Mouse (Mus musculus) heart, adult 9 months (tissue): Measurements from ENCODE around the gene Pip5k1c.
A peak's percentile ranks its signal among the peaks of the same experiment; 100 is the strongest.

Source experiments
- DNase-seq, 2 experiments: peaks; one replicate each; pipeline ENCODE4 v3.0.0; 2022; ENCODE audit warnings: low spot score in 2 of 2

Gene Pip5k1c

GRCm38 (mm10) chr10:81284189-81284588, 8.6 kb upstream of the Pip5k1c start:
- no peak for DNase-seq

- no peak for DNase-seq
These were observed 8.0 kb upstream of the Pip5k1c start for GRCm38 (mm10) chr10:81284719-81285118.

GRCm38 (mm10) chr10:81285694-81286450, 6.9 kb upstream of the Pip5k1c start:
- DNase-seq: peak; percentile 81 to 83

- no peak for DNase-seq
These were observed 6.2 kb upstream of the Pip5k1c start for GRCm38 (mm10) chr10:81286586-81286985.

GRCm38 (mm10) chr10:81287513-81288157, 5.1 kb upstream of the Pip5k1c start:
- no peak for DNase-seq

GRCm38 (mm10) chr10:81288601-81289000, 4.2 kb upstream of the Pip5k1c start:
- no peak for DNase-seq

GRCm38 (mm10) chr10:81289278-81289677, 3.5 kb upstream of the Pip5k1c start:
- DNase-seq: peak in 1 of 2 experiments; percentile 57

GRCm38 (mm10) chr10:81289811-81290210, 3.0 kb upstream of the Pip5k1c start:
- no peak for DNase-seq

- DNase-seq: no peak
These were observed 1.9 kb upstream of the Pip5k1c start for GRCm38 (mm10) chr10:81290698-81291460.

GRCm38 (mm10) chr10:81291511-81292104, 1.2 kb upstream of the Pip5k1c start, which contains the start of gene Tjp3:
Gene Tjp3 (minus strand): TSS chr10:81291581.
- DNase-seq: no peak

GRCm38 (mm10) chr10:81293334-81294030, 719 bp downstream of the Pip5k1c start:
- DNase-seq: no peak

GRCm38 (mm10) chr10:81294442-81294841, 1.7 kb downstream of the Pip5k1c start:
- no peak for DNase-seq

GRCm38 (mm10) chr10:81295185-81295584, 2.4 kb downstream of the Pip5k1c start:
- no peak for DNase-seq

- no peak for DNase-seq
These were observed 4.5 kb downstream of the Pip5k1c start for GRCm38 (mm10) chr10:81297246-81297645.

GRCm38 (mm10) chr10:81297845-81298244, 5.1 kb downstream of the Pip5k1c start:
- DNase-seq: peak; percentile 71 to 82

GRCm38 (mm10) chr10:81298369-81299100, 5.8 kb downstream of the Pip5k1c start:
- peak in 1 of 2 experiments; percentile 59 for DNase-seq

GRCm38 (mm10) chr10:81299585-81300351, 7.0 kb downstream of the Pip5k1c start:
- no peak for DNase-seq

GRCm38 (mm10) chr10:81300352-81300907, 7.7 kb downstream of the Pip5k1c start:
- DNase-seq: no peak

- DNase-seq: no peak
These were observed 8.6 kb downstream of the Pip5k1c start for GRCm38 (mm10) chr10:81301321-81301720.

- no peak for DNase-seq
These were observed 9.5 kb downstream of the Pip5k1c start for GRCm38 (mm10) chr10:81302288-81302687.
